Mouse (Mus musculus): ENCODE results near the gene Cobll1.
"Not testable (repeated sequence)": the region's sequence is repeated elsewhere in the genome, so short reads cannot be mapped to it uniquely, and the experiment has no call there.

The Cobll1 gene

DNA sequence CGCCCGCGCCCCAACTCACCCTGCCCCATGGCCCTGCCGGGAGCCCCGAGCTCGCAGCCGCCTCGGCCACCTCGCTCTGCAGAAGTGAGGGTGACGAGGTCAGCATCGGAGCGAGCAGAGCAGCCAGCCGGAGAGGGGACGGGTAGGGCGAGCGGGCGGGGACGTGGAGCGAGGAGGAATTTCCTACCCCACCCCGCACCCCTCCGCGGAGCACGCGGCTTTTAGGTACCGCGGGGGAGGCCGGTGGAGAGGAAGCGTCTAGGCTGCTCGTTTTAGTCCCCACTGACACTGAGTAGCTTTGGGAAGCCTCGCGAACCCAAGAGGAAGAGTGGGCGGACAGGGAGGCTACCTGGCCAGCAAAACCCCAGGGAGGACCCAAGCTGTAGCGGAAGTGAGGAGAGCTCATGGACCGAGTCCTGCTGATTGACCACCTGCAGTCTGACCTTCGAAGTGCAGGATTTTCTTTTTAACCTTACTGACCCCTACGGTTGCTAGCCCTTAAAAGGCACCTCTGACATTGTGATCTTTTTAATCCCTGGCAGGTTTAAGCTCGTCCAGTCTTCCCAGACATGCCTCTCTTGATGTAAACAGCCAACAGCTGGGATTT lies at the start of gene Cobll1:
Gene Cobll1, minus strand, starts transcription at position 440 of the 607 bp plus-strand sequence.
- peak; percentile 54 to 77 for DNase-seq (ENCODE audit: low spot score in 2 of 2)

DNA sequence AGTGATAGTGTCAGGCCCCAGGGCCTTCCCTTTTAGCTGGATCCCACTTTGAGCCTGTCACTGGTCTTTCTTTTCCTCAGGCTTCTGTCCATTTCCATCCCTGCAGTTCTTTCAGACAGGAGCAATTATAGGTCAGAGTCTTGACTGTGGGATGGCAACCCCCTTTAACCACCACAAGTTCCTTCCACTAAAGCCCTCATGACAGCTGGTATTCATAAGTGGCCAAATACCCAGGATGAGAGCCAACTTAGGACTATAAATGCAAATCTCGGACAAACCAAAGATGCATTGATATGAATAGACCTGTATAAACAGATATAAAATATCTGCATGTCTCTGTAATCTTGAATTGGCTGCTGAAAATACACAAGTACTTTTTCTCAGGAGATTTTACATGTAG lies 49.5 kb upstream of the Cobll1 start:
- no peak for DNase-seq (ENCODE audit: low spot score in 2 of 2)

DNA sequence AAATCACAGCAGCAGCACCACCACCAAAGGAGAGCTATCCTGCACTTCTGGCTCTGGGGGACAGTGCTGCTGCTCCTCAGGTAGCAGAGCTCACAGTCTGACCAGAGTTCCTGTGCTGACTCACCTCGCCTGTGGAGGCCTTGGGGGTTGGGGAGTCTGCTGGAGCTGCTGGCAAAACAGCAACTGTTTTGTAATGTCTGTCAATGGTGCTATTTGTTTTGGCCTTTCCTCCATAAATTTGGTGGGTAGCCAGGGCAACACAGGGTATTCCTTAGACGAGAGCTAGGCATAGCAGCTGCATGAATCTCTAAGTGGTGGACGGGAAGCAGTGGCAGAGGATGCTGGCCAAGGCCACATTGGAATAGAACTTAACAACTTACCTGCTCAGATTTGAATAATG lies 46.2 kb upstream of the Cobll1 start:
- DNase-seq (ENCODE audit: low spot score in 2 of 2) = peak in 1 of 2 experiments; percentile 40

DNA sequence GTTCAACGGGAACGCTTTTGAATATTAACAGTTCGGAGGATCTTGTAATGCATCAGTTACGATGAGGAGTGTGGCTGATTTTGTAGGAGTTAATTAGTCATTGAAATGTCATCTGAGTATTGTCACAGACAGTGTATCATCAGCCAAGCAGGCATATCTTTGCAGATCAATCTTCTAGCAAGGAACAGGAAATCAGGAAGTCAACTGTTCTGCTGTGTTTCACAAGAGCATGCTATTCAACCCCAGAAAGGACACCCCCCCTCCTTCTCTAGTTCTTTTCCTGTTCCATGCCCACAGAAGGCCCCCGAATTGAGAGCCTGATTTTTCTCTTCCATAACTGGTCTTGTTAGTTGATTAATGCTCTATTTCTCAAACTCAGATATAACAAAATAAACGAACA lies 43.8 kb upstream of the Cobll1 start:
- no peak for DNase-seq (ENCODE audit: low spot score in 2 of 2)

DNA sequence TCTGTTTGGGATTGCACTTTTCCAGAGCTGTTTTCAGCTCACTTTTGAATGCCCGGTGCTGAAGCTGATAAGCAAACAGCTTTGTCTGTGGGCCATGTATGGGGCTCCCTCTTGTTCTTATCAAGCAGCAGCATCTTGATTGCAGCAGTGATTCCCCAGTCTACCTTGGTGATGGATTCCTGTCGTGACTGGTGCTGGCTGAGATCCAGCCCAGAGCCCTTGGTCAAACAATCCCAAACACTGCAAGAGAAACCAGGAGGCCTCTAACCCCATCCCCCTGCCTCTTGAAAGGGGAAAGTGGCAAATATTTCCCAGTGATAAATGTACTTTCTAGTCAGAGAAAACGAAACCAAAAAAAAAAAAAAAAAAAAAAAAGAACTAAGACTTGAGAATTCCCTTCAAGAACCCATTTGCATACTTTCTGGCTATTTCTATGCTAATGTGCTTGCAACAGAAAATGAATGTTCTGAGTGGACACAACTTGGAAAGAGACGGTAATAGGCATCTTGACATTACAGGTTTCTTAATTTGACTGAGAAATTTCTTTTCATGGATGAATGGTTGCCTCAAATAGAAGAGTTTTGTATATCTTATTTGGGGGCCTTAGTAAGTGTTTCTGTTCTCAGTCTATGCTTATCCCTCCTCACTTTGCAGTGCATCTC lies 40.0 kb upstream of the Cobll1 start:
- DNase-seq (ENCODE audit: low spot score in 2 of 2) = no peak

DNA sequence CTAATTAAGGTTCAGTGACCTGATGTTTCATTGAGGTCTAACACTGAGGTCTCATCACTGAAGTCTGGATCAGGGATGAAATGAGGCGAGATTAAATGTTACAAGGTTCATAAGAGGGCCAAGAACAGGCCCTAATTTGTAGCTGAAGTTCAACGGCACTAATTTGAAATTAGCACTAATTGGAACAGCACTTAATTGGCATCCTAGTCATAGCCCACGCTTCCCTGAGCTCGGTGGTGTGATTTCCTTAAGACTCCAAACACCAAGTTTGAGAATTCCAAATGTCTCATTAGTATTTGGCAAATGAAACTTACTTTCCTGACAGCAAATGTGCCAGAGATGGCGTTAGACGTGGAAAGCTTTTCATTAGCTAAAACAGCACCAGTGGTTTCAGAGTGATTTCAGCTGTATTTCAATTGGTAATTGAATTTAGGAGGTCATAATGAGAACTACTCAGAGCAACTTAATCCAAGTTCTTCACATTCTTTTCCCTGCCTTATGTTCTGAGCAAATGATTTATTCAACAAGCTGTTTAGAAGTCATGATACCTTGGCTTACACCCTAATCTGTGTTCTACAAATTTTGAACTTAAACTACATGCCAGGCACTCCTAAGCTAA lies 36.3 kb upstream of the Cobll1 start:
- peak in 1 of 2 experiments; percentile 6 for DNase-seq (ENCODE audit: low spot score in 2 of 2)

DNA sequence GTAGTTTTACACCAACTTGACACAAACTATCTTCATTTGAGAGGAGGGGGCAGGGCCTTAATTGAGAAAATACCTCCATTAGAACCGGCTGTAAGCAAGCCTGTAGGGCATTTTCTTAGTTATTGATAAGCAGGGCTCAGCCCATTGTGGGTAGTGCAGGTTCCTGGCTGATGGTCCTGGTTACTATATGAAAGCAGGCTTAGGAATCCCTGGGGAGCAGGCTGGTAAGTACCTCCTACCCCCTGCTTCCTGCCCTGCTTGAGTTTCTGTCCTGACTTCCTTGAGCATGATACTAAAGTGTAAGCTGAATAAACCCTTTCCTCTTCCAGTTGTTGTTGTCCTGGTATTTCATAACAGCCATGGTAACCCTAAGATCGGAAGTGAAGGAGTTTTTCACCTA lies 34.7 kb upstream of the Cobll1 start:
- DNase-seq (ENCODE audit: low spot score in 2 of 2) = peak in 1 of 2 experiments; percentile 40

DNA sequence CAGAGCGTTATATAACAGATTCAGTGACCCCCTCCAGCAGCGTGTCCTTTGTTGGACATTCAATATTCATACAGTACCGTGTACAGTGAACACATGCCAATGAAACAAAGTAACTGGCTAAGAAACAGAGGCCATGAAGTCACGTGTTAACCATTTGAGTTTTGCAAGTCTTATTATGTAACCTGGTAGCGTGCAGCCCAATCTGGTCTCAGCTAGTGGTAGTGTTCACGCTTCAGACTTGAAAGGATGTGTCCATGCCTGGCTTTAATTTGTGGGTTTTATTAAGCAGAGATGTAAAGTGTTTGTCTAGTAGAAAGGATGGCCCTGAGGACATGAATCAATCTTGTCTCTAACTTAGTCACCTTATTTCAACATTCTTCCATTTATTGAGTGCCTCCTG lies 29.5 kb upstream of the Cobll1 start:
- DNase-seq (ENCODE audit: low spot score in 2 of 2) = no peak

DNA sequence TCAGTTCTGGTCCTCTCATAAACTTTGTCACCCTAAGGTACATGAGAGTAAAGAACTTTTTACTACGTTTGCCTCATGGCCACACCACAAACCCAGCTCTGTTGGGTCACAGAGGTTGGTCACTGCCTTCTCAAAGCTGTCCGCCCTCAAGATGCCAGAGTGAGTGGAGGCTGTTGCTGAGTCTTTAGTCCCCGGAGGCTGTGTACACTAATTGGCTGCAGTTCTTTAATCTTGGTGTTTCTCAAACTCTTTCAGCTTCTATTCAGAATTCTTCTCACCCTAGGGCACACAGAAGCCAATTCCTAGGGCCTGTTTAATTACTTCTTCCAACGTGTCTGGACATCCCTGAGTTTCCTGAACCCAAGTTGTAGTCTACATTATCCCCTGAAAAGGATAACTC lies 28.6 kb upstream of the Cobll1 start:
- no peak for DNase-seq (ENCODE audit: low spot score in 2 of 2)

DNA sequence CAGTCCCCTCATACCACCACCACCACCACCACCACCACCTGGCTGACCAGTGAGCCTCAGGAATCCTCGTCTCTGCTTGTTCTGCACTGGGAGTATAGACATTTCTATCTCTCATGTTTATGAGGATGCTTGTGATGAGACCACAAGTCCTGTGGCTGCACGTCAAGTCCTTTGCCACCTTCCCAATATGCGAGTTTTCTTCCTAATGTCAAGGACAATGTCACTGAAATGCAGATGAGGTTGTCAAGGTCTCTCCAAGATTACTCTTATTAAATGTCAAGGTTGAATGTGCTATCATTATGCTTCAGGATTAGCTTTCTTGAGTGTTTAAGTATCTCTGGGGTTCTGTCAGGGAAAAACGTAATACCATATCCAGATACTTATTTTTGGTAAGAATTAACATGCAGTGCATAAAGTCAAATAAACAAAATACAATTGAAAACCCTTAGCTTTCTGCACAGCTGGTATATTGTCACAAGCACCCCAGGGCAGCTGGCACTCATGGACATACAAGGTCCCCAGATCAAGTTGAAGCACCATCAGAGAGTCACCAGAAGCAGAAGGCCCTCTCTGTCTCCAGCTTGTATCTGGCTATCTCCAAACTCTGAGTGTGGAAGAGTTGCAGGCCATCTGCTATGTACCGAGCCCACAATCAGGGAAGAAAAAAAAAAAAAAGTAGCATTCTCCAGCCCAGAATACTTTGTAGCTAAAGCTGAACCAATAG lies 27.5 kb upstream of the Cobll1 start:
- DNase-seq (ENCODE audit: low spot score in 2 of 2) = no peak

DNA sequence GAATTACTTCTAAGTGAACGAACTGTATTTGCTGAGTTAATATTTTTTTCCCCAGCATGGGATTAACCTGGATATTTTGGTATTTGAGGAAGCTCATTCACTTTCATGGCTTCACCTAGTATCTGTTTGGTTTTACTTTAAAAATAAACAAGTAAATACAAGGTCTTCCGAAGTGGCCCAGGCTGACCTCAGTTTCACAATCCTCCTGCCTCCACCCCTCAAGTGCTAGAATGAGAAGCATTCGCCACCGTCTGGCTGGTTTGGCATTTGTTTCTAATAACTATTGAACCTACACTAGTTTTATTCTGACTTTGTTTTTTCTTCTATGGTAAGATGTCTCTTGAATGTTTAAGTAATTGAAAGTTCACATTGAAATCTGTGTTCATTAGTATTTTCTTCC lies 23.0 kb upstream of the Cobll1 start:
- no peak for DNase-seq (ENCODE audit: low spot score in 2 of 2)

DNA sequence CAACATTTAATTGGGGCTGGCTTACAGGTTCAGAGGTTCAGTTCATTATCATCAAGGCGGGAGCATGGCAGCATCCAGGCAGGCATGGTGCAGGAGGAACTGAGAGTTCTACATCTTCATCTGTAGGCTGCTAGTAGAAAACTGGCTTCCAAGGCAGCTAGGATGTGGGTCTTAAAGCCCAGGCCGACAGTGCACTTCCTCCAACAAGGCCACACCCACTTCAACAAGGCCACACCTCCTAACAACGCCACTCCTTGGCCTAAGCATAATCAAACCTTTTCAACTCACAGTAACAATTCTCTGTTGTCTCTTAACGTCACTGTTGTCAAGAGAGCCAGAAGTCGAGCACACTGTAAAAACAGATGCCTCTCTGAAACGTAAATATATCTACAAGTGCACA lies 21.6 kb upstream of the Cobll1 start:
- not testable (repeated sequence) for DNase-seq (ENCODE audit: low spot score in 2 of 2)

DNA sequence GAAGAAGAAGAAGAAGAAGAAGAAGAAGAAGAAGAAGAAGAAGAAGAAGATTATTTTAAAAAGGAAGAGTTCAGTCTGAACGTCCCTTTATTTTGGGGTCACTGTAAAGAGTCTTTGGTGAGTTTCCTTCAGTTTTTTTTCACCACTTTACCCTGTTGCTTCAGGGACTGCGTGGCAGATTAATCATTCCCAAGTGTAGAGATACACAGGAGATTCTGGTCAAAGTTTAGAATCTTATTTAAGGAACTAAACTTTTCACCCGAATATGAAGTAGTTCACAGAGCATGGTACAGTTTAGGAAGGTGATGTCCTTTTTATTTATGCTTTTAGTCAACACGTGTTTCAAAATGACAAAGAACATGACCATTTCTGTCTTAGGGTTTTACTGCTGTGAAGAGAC lies 21.2 kb upstream of the Cobll1 start:
- DNase-seq (ENCODE audit: low spot score in 2 of 2) = no peak

DNA sequence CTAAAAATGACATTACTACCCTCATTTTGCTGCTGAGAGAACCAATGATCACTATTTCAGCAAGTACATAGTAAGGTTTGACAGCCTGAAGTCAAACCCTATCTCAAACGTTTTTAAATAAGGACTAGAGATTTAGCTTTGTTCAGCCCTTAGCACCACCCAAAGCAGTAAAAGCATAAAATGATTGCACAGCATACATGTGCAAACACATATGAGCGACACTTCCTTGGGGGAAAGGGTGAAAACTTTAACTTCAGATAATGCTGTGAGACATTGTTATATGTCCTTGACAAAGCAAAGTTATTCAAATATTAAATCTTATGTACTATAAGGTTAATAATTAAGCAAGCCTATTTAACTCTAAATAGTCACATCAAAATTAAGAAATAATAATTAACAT lies 18.2 kb upstream of the Cobll1 start:
- DNase-seq (ENCODE audit: low spot score in 2 of 2) = no peak

DNA sequence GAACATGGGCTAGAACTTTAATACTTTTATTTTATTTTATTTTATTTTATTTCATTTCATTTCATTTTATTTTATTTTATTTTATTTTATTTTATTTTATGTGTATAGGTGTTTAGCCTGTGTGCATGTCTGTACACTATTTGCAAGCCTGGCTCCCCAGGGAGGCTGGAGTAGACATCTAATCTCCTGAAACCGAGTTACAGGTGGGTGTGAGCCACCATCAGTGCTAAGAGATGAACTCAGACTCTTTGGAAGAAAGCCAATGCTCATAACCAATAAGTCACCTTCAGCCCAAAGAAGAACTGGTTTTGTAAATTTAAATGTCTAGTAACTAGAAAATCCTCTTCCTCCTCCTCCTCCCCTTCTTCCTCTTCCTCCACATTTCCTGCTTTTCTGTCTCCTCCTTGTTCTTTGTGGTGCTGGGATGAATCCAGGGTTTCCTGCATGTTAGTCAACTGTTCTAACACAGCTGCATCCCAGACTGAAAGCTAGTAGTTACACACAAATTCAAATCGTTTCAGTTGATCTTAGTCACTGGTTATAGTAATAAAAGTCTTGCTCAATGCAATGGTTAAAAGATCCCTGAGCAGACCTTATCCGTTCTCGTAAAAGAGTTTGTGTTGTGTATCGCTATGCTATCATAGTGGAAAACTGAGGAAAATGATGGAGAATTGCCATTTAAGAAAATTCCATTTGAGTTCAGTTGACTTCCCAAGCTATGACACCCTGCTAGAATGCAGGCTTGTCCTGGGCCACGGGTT lies 17.5 kb upstream of the Cobll1 start:
- DNase-seq (ENCODE audit: low spot score in 2 of 2) = no peak

DNA sequence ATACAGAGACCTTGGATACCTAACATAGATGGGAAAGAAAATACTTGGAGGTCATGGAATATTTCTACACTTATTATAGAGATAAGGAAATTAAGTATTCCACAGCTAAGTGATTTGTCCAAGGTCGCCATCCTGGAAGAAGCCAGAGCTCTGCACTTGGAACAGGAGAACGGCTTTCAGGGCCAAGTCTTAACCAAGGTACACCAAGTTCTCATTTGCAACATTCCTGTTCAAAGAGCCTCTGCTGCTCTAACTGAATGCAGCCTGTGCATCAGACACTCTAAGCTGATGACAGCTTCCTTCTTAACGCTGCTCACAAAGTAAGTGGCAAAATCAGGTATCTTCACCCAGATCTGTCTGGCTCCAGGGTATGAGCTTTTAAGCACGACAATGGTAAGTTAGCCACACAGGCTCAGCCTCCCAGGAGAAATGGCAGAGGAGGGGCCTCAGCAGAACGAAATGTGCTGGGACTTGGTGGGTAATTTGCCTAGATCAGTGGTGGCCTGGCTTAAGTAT lies 11.4 kb upstream of the Cobll1 start:
- no peak for DNase-seq (ENCODE audit: low spot score in 2 of 2)

DNA sequence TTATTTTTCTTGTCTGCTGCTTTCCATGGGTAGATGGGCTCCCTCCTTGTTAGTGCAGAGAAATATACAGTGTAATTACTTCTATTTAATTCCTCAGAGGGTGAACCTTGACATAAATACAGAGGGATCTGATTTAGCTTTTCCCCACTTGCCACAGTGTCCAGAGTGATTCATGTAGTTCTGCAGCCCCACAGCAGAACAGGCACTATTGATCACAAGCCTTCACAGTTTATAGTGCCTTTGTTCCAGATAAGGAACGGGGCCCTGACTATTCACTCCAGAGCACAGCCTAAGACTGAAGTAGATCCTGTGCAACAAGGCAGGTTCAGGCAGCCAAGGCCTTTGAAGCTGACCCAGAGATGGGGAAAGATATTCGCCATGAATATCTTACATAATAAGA lies 10.4 kb upstream of the Cobll1 start:
- no peak for DNase-seq (ENCODE audit: low spot score in 2 of 2)

DNA sequence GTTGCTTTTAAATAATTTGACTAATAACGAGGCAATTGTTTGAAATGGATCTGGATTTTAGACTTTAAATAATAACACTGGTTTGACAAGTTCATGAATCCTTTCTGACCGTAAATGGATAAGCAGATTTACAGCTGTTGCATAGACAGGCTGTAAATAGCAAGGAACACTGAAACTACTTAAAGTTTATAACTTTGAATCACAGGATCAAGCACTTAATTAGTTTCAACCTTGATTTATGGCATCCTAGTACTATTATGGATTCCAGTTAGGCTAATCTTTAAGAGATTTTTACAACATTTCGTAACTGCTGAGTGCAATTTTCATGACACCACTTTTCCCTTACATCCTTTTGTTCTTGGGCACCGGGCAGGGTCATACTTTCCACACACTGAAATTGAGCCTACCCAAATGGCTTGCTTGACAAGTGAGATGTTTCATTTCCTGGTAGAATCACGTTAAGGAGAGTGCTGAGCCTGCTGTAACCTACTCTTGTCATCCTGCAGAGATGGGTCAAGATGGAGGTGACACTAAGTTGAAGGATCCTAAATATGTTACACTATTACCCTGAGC lies 1.1 kb upstream of the Cobll1 start:
- no peak for DNase-seq (ENCODE audit: low spot score in 2 of 2)

DNA sequence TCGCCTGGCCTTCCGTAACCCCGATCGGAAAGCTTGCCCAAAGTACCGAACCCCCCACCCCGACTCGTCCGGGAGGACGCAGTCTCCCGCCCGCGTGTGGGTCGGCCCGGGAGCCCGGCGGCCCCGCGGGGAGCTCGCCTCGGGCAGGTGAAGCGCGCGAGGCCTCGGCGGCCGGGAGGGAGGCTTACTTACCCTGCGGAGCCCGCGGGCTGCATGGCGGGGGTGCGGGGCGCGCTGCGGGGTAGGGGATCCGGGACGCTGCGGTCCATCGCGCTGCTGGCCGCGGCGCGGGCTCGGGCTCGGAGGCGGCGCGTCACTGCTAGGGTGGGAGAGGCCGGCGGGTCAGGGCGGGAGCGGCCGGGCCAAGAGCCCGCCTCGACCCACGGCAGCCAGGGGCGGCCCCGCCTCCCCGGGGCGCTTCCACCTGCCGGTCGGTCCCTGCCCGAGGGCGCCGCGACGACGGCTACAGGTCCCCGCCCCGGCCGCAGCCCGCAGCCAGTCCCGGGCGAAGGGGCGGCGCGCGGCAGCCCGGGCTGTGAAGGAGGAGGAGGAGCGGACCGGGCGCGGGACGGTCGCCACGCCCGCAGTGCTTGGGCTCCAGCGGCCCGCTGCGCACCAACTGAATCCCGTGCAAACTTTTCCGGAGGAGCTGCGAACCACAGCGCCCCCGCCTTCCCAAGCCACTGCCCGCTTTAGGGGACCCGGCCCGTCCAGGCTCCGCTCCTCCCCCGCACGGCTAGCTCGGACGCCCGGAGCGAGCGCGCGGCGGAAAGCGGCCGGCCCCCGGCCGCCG lies 836 bp downstream of the Cobll1 start:
- peak; percentile 53 to 78 for DNase-seq (ENCODE audit: low spot score in 2 of 2)

DNA sequence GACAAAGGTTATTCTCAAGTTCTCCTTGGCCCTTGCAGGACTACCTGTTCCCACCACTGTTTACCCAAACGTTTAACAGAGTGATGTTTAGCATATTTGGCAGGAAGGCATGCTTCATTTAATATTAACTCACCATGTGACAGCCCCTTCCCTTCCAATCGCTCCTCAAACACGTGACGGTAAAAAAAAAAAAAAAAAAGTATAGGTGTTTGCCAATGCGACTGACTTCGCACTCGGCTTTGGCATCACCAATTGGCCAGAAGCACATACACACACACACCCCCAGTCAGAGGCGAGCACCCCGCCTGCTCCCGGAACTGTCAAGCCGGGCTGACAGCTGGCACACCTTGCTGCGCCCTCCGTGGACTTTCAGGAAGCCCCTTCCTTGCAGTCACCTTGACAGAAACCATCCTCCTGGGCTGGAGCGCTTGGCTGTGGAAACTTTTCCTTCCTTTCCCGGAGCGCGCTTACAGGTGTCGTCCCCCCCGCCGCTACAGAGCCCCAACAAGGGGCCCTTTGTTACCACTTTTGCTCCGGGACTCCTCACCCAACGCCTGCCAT lies 1.5 kb downstream of the Cobll1 start:
- peak; percentile 22 to 65 for DNase-seq (ENCODE audit: low spot score in 2 of 2)
